Mouse (Mus musculus) kidney, postnatal 10 days (tissue): Measurements from ENCODE around the gene Sstr4.
A peak's percentile ranks its signal among the peaks of the same experiment; 100 is the strongest.

Source experiments
- DNase-seq: peaks from one replicate; pipeline ENCODE4 v3.0.0; 2021; ENCODE audit warnings: mixed read lengths

The Sstr4 gene

GRCm38 (mm10) chr2:148432346-148432745 lies 37.2 kb downstream of the Sstr4 start:
- DNase-seq: no peak

- no peak for DNase-seq
These were observed 41.1 kb downstream of the Sstr4 start for GRCm38 (mm10) chr2:148436285-148436684.

GRCm38 (mm10) chr2:148439691-148440276 lies 44.6 kb downstream of the Sstr4 start:
- no peak for DNase-seq

GRCm38 (mm10) chr2:148441421-148441820 lies 46.3 kb downstream of the Sstr4 start:
- DNase-seq: no peak

GRCm38 (mm10) chr2:148442172-148442571 lies 47.0 kb downstream of the Sstr4 start:
- DNase-seq: peak; percentile 35

GRCm38 (mm10) chr2:148442710-148443109 lies 47.6 kb downstream of the Sstr4 start:
- no peak for DNase-seq

- DNase-seq: peak; percentile 73
These were observed 48.3 kb downstream of the Sstr4 start, which contains the start of gene Cd93 for GRCm38 (mm10) chr2:148443249-148443958. Gene Cd93, minus strand, starts transcription at chr2:148443563.

- DNase-seq: no peak
These were observed 49.3 kb downstream of the Sstr4 start for GRCm38 (mm10) chr2:148444472-148444871.

- no peak for DNase-seq
These were observed 50.5 kb downstream of the Sstr4 start for GRCm38 (mm10) chr2:148445616-148446015.
